Mouse (Mus musculus): Measurements from ENCODE around the gene Zfp36l3. TPM values are rescaled to one million over a fixed set of nuclear protein-coding genes. Genes with fewer than 3 reads are reported as not detected.

Gene Zfp36l3
- not detected for polyA plus RNA-seq (2017; shearing (Covaris generic))

GRCm38 (mm10) chrX:53776276-53776675 lies at the start of gene Zfp36l3:
Gene Zfp36l3 (minus strand): TSS chrX:53776394.

GRCm38 (mm10) chrX:53797519-53797918 lies 21.3 kb upstream of the Zfp36l3 start, which contains the start of gene Xlr:
Gene Xlr (minus strand): TSS chrX:53797706.

GRCm38 (mm10) chrX:53757736-53758135 lies 18.5 kb downstream of the Zfp36l3 start, which contains the start of gene 1700013H16Rik:
Gene 1700013H16Rik (minus strand): TSS chrX:53757831.

GRCm38 (mm10) chrX:53724596-53724995 lies 51.6 kb downstream of the Zfp36l3 start, which contains the start of gene 4930502E18Rik:
Gene 4930502E18Rik (plus strand): TSS chrX:53724826.

Other genes with a start within 250 kb of the Zfp36l3 start
- 30.1 TPM for gene Rtl8c, start 168.4 kb downstream of the Zfp36l3 start, polyA plus RNA-seq (2017; shearing (Covaris generic))
- gene Gm14597, start 167.4 kb downstream of the Zfp36l3 start, polyA plus RNA-seq (2017; shearing (Covaris generic)): not detected
- gene Rtl8a, start 132.7 kb downstream of the Zfp36l3 start, polyA plus RNA-seq (2017; shearing (Covaris generic)): 33.3 TPM
- 29.8 TPM for gene Rtl8b, start 106.0 kb downstream of the Zfp36l3 start, polyA plus RNA-seq (2017; shearing (Covaris generic))
- gene 4930502E18Rik, start 51.6 kb downstream of the Zfp36l3 start, polyA plus RNA-seq (2017; shearing (Covaris generic)): not detected
- not detected for gene 1700013H16Rik, start 18.6 kb downstream of the Zfp36l3 start, polyA plus RNA-seq (2017; shearing (Covaris generic))
- 2.9 TPM for gene Xlr, start 21.3 kb upstream of the Zfp36l3 start, polyA plus RNA-seq (2017; shearing (Covaris generic))

All from activated CD4-positive, CD25-positive, alpha-beta regulatory T cell, adult 9 weeks (primary cell).